Comparison of ENCODE assay signal across 12 mouse cellular contexts in the genomic region with DNA sequence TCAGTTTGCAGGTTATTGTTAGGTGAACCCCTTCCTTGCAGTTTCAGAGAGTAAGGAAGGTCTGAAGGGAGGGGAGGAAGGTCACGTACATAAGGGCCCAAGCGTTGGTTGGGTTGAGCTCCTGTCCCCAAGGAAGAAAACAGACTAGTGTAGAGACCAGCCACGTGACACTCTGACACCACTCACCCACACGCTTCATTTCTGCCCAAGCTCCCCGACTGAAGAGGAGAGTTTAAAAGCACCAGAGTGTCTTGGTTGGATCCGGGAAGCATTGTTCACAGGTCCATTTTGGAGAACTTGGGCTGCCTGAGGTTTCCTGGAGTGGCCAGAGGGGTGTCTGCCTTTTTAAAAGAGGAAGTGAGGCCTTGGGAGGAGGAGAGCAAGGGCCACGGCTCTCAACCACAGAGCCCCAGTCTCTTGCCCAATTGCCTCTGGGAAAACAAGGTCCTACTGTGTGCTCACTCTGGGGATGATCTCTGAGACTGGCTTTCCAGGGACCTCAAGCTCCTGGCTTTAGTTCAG. TPM values are rescaled to one million over a fixed set of nuclear protein-coding genes. Genes with fewer than 3 reads are reported as not detected.
DNase-seq lines count a peak whose midpoint lies in the region; ATAC-seq and TF ChIP-seq lines count a peak whose summit lies in the region.
"Had no signal": no experiment of that assay in that cellular context is flagged by ENCODE, and none has a peak within 500 bp of the region (broad histone marks: within the 10 kb centered on the region; RNA-seq: fewer than 3 reads in every experiment).

No protein-coding gene starts in this region.

- H3K27ac ChIP-seq in thymus, adult 2 months (ENCODE audit: control insufficient read depth, insufficient read depth, low read length) = peak overlapping the region; percentile 96
- H3K27ac ChIP-seq in liver, postnatal 0 days (ENCODE audit: low read depth) = peak overlapping the region; percentile 95
- H3K27ac ChIP-seq: hindbrain, embryonic 13.5 days; midbrain, embryonic 13.5 days had no signal

- peak; percentile 51 for DNase-seq in adrenal gland, adult 2 months
- no peak for DNase-seq in adrenal gland, postnatal 25 days
- DNase-seq in thymus, adult 2 months = peak; percentile 36
- DNase-seq in thymus, postnatal 10 days (ENCODE audit: low spot score in 2 of 2) = no peak
- no peak for DNase-seq in liver, postnatal 0 days
- peak; percentile 27 for DNase-seq in telencephalon, adult 2 months (ENCODE audit: low read depth, low spot score)
- no peak for DNase-seq in cerebellum, postnatal 25 days
- DNase-seq in frontal cortex, adult 2 months (ENCODE audit: extremely low spot score in 1 of 2, low spot score in 1 of 2) = no peak
- DNase-seq: right cerebral cortex, postnatal 25 days had no signal

- TF ChIP-seq EP300 in liver, postnatal 0 days (IDR thresholded peaks at IDR 0.05; ENCODE audit: low read depth) = no peak

- no peaks in the 10 kb centered on the region for H3K9me3 ChIP-seq in liver, postnatal 0 days (ENCODE audit: low read length)
- H3K9me3 ChIP-seq: hindbrain, embryonic 13.5 days; midbrain, embryonic 13.5 days had no signal

- ATAC-seq in liver, postnatal 0 days = no peak
- ATAC-seq: forebrain, embryonic 14.5 days; midbrain, embryonic 13.5 days had no signal

- no peak for TF ChIP-seq POLR2A in thymus, adult 2 months (IDR thresholded peaks at IDR 0.05; ENCODE audit: control insufficient read depth, extremely low read depth, insufficient read depth, low read length, poor library complexity)

- H3K4me2 ChIP-seq in liver, postnatal 0 days (ENCODE audit: low read depth, low read length) = peak overlapping the region; percentile 91
- H3K4me2 ChIP-seq: hindbrain, embryonic 13.5 days; midbrain, embryonic 13.5 days had no signal

- H3K4me1 ChIP-seq in thymus, adult 2 months (replicated peaks; ENCODE audit: control insufficient read depth, insufficient read depth, low read length) = peaks cover 82% of the 10 kb centered on the region
- H3K4me1 ChIP-seq in liver, postnatal 0 days (ENCODE audit: insufficient read depth) = peaks cover 91% of the 10 kb centered on the region

- H3K4me3 ChIP-seq in thymus, adult 2 months (ENCODE audit: control insufficient read depth, insufficient read depth, low read length) = peak overlapping the region; percentile 42
- peak overlapping the region; percentile 90; the same call in 1 of the 2 replicates for H3K4me3 ChIP-seq in liver, postnatal 0 days (ENCODE audit: low read depth, low read length)
- H3K4me3 ChIP-seq: hindbrain, embryonic 13.5 days; midbrain, embryonic 13.5 days had no signal

- H3K27me3 ChIP-seq in thymus, adult 2 months (ENCODE audit: control insufficient read depth, insufficient read depth, low read length) = no peaks in the 10 kb centered on the region
- H3K27me3 ChIP-seq in liver, postnatal 0 days (ENCODE audit: insufficient read depth, low read length) = no peaks in the 10 kb centered on the region

- no peaks in the 10 kb centered on the region for H3K36me3 ChIP-seq in thymus, adult 2 months (ENCODE audit: control insufficient read depth, insufficient read depth, low read length)
- peaks cover 5% of the 10 kb centered on the region for H3K36me3 ChIP-seq in liver, postnatal 0 days (replicated peaks; ENCODE audit: insufficient read depth, low read length)
- H3K36me3 ChIP-seq: hindbrain, embryonic 13.5 days; midbrain, embryonic 13.5 days had no signal

- H3K9ac ChIP-seq in liver, postnatal 0 days (replicated peaks) = peak overlapping the region; percentile 48; the same call in 1 of the 2 replicates
- H3K9ac ChIP-seq: hindbrain, embryonic 13.5 days; midbrain, embryonic 13.5 days had no signal

- 30% methylated on average over 7 of the region's 7 CpGs for WGBS in thymus, adult 2 months
- 35% methylated on average over 7 of the region's 7 CpGs for WGBS in liver, postnatal 0 days (ENCODE audit: insufficient replicate concordance)

- no peak for TF ChIP-seq CTCF in thymus, adult 2 months (IDR thresholded peaks at IDR 0.05; ENCODE audit: borderline replicate concordance, control insufficient read depth, extremely low read depth, insufficient read depth, low read length, poor library complexity)
- no peak for TF ChIP-seq CTCF in liver, postnatal 0 days (IDR thresholded peaks at IDR 0.05; ENCODE audit: low read depth)

RNA-seq across cellular contexts. Expression of a gene that starts 3.5 kb away (rescaled TPM):
- 100 to 1,000 TPM in 1 of 2 experiments, 10 to 100 TPM in 1; 49.6 to 142 TPM for total RNA-seq in adrenal gland, adult 2 months (2021)
- 76.2 and 114 TPM in 2 replicates for polyA plus RNA-seq in adrenal gland, adult 2 months (2012; rRNA removed)
- 100 and 101 TPM in 2 replicates for total RNA-seq in adrenal gland, postnatal 25 days (2021)
- polyA plus RNA-seq in thymus, adult 2 months (2012; rRNA removed) = 141 and 189 TPM in 2 replicates
- polyA plus RNA-seq in liver, postnatal 0 days (2015; fragmentation: Nextera tagmentation; extraction: Ambion mirVana) = 8.7 and 9.5 TPM in 2 replicates
- polyA plus RNA-seq in frontal cortex, adult 2 months (2012; rRNA removed) = 3.7 and 4.8 TPM in 2 replicates

RNA-seq across cellular contexts. Expression of a gene that starts 47.8 kb away (rescaled TPM):
- total RNA-seq in adrenal gland, adult 2 months (2021) = under 1 TPM; 0.52 to 0.76 TPM
- 1.9 and 2.4 TPM in 2 replicates for polyA plus RNA-seq in adrenal gland, adult 2 months (2012; rRNA removed)
- total RNA-seq in adrenal gland, postnatal 25 days (2021) = 0.43 TPM in 1 of 2 replicates, not detected in the other
- polyA plus RNA-seq in thymus, adult 2 months (2012; rRNA removed) = 177 and 188 TPM in 2 replicates
- polyA plus RNA-seq in liver, postnatal 0 days (2015; fragmentation: Nextera tagmentation; extraction: Ambion mirVana) = 0.70 TPM in 2 replicates
- polyA plus RNA-seq in frontal cortex, adult 2 months (2012; rRNA removed) = 1.2 and 1.5 TPM in 2 replicates

Comparison
In these comparisons a context has a peak if more than half of its experiments do, and no peak if none do; other contexts are left out.
1. DNase-seq: peak in adrenal gland, adult 2 months (single experiment), thymus, adult 2 months (single experiment) and telencephalon, adult 2 months (single experiment); none in adrenal gland, postnatal 25 days (single experiment), thymus, postnatal 10 days (0 of 2), liver, postnatal 0 days (single experiment), cerebellum, postnatal 25 days (0 of 2) and frontal cortex, adult 2 months (0 of 2).
2. RNA of a gene that starts 47.8 kb away (polyA plus RNA-seq): 177 to 188 TPM in thymus, adult 2 months; 1.9 to 2.4 TPM in adrenal gland, adult 2 months, 1.2 to 1.5 TPM in frontal cortex, adult 2 months and 0.70 TPM in liver, postnatal 0 days; every median in the first group is over 10 times any median in the second.